Mouse (Mus musculus) kidney, embryonic 15.5 days (tissue): ENCODE results near the gene Tmem53. TPM values are rescaled to one million over a fixed set of nuclear protein-coding genes. Genes with fewer than 3 reads are reported as not detected.
A peak's percentile ranks its signal among the peaks of the same experiment; 100 is the strongest.

ENCODE experiments used
- ATAC-seq: fragments of 200-750 bp; cut with Nextera tagmentation; replicated peaks from 2 replicates; pipeline ENCODE4 v1.8.0; 2017; ENCODE audit warnings: moderate TSS enrichment; ENCODE audit not compliant: low FRiP score
- H3K27ac ChIP-seq: fragments of 300-500 bp; sonication (generic); 2 replicates; pipeline ENCODE4 v1.5.1; 2015; ENCODE audit warnings: mild to moderate bottlenecking, inconsistent platforms
- H3K27me3 ChIP-seq: fragments of 300-500 bp; sonication (generic); 2 replicates; pipeline ENCODE4 v1.6.1; 2015; ENCODE audit warnings: inconsistent platforms
- H3K36me3 ChIP-seq: fragments of 300-500 bp; sonication (generic); 2 replicates; pipeline ENCODE4 v1.6.1; 2015; ENCODE audit warnings: inconsistent platforms
- H3K4me1 ChIP-seq: fragments of 300-500 bp; sonication (generic); 2 replicates; pipeline ENCODE4 v1.6.1; 2015; ENCODE audit warnings: inconsistent platforms
- H3K4me2 ChIP-seq: fragments of 300-500 bp; sonication (generic); 2 replicates; pipeline ENCODE4 v1.6.1; 2015; ENCODE audit warnings: moderate library complexity, mild to moderate bottlenecking, inconsistent platforms
- H3K4me3 ChIP-seq: fragments of 300-500 bp; sonication (generic); replicated peaks from 2 replicates; pipeline ENCODE4 v1.5.1; 2015; ENCODE audit warnings: mild to moderate bottlenecking, inconsistent platforms
- H3K9ac ChIP-seq: fragments of 300-500 bp; sonication (generic); 2 replicates; pipeline ENCODE4 v1.6.1; 2015; ENCODE audit warnings: mild to moderate bottlenecking, inconsistent platforms
- H3K9me3 ChIP-seq: fragments of 300-500 bp; sonication (generic); replicated peaks from 2 replicates; pipeline ENCODE4 v1.6.1; 2016; ENCODE audit warnings: inconsistent platforms
- WGBS: fragments of 180-500 bp; shearing (Covaris S2); methylation state at CpG from one replicate; pipeline ENCODE4 v1.1.7; 2015; ENCODE audit warnings: mixed read lengths; 5-methylcytosine and 5-hydroxymethylcytosine counted together
- polyA plus RNA-seq: library from polyadenylated mRNA; unstranded; fragments of >200 nt; fragmentation: Nextera tagmentation; extraction: Ambion mirVana; gene quantifications from 2 replicates; pipeline ENCODE4 v1.2.1, GENCODE M21; 2015

The Tmem53 gene
- polyA plus RNA-seq, 1 experiment from 2014 or later = 16.5 TPM

GRCm38 (mm10) chr4:117224122-117224521 lies 27.6 kb upstream of the Tmem53 start:
- ATAC-seq = no peak
- Histone ChIP-seq H3K27me3 (0 out of 2 replicates have a peak, but pooled peaks cover 2% of the 10 kb centered on the region), H3K4me2 (no peak overlapping the region), H3K27ac (no peak overlapping the region), H3K9me3 (no peaks in the 10 kb centered on the region), H3K4me3 (no peak overlapping the region), H3K4me1 (no peaks in the 10 kb centered on the region), H3K36me3 (no peaks in the 10 kb centered on the region), H3K9ac (no peak overlapping the region)
- WGBS = 77% methylated on average over 8 of the region's 8 CpGs

GRCm38 (mm10) chr4:117225250-117225649 lies 26.5 kb upstream of the Tmem53 start:
- ATAC-seq = no peak
- no peaks in the 10 kb centered on the region for H3K9me3 ChIP-seq
- H3K36me3 ChIP-seq = no peaks in the 10 kb centered on the region
- H3K9ac ChIP-seq = no peak overlapping the region
- H3K27me3 ChIP-seq = 0 out of 2 replicates have a peak, but pooled peaks cover 2% of the 10 kb centered on the region
- H3K4me1 ChIP-seq = no peaks in the 10 kb centered on the region
- no peak overlapping the region for H3K4me2 ChIP-seq
- no peak overlapping the region for H3K27ac ChIP-seq
- no peak overlapping the region for H3K4me3 ChIP-seq

- Histone ChIP-seq H3K27me3 (peaks cover 5% of the 10 kb centered on the region; the same call in 1 of the 2 replicates), H3K4me1 (no peaks in the 10 kb centered on the region), H3K9me3 (no peaks in the 10 kb centered on the region), H3K36me3 (no peaks in the 10 kb centered on the region), H3K4me2 (no peak overlapping the region), H3K4me3 (no peak overlapping the region), H3K27ac (no peak overlapping the region), H3K9ac (no peak overlapping the region)
- ATAC-seq = no peak
- 68% methylated on average over 15 of the region's 15 CpGs for WGBS
These were observed 22.2 kb upstream of the Tmem53 start for GRCm38 (mm10) chr4:117229590-117229989.

GRCm38 (mm10) chr4:117230331-117230730 lies 21.4 kb upstream of the Tmem53 start:
- no peaks in the 10 kb centered on the region for H3K4me1 ChIP-seq
- no peak overlapping the region for H3K9ac ChIP-seq
- WGBS = 63% methylated on average over 10 of the region's 10 CpGs
- H3K27me3 ChIP-seq = peaks cover 5% of the 10 kb centered on the region; the same call in 1 of the 2 replicates
- H3K4me2 ChIP-seq = no peak overlapping the region
- no peak overlapping the region for H3K27ac ChIP-seq
- H3K4me3 ChIP-seq = no peak overlapping the region
- H3K9me3 ChIP-seq = no peaks in the 10 kb centered on the region
- no peak for ATAC-seq
- no peaks in the 10 kb centered on the region for H3K36me3 ChIP-seq

- no peak overlapping the region for H3K4me3 ChIP-seq
- H3K4me1 ChIP-seq = 0 out of 2 replicates have a peak, but pooled peaks cover 3% of the 10 kb centered on the region
- no peaks in the 10 kb centered on the region for H3K9me3 ChIP-seq
- no peak overlapping the region for H3K27ac ChIP-seq
- peaks cover 5% of the 10 kb centered on the region; the same call in 1 of the 2 replicates for H3K27me3 ChIP-seq
- ATAC-seq = no peak
- no peak overlapping the region for H3K4me2 ChIP-seq
- H3K9ac ChIP-seq = no peak overlapping the region
- 66% methylated on average over 2 of the region's 2 CpGs for WGBS
- H3K36me3 ChIP-seq = no peaks in the 10 kb centered on the region
These were observed 20.5 kb upstream of the Tmem53 start for GRCm38 (mm10) chr4:117231208-117231607.

GRCm38 (mm10) chr4:117234166-117234741 lies 17.5 kb upstream of the Tmem53 start:
- Histone ChIP-seq H3K9me3 (no peaks in the 10 kb centered on the region), H3K9ac (no peak overlapping the region), H3K4me1 (0 out of 2 replicates have a peak, but pooled peaks cover 3% of the 10 kb centered on the region), H3K27ac (no peak overlapping the region), H3K27me3 (peaks cover 2% of the 10 kb centered on the region; the same call in 1 of the 2 replicates), H3K36me3 (no peaks in the 10 kb centered on the region), H3K4me2 (no peak overlapping the region), H3K4me3 (no peak overlapping the region)
- 23% methylated on average over 7 of the region's 7 CpGs for WGBS
- no peak for ATAC-seq

DNA sequence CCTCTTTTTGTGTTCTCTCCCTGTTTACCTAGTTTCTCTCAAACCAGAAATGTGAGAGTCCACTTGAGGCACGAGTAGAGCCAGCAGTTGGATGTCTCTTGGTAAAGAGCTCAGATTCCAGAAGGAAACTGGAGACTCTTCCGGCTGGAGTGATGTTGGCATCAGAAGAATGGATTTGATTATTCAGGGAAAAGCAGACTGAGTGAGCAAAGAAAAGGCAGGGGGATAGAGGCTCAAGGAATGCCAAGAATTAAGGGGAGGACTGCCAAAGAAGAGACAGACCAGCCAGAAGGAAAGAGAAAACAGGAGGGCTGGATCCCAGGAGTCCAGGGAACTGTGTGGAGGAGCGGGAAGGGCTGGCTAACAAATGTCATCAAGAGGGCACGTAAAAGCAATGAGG lies 15.9 kb upstream of the Tmem53 start:
- H3K9ac ChIP-seq = no peak overlapping the region
- H3K27me3 ChIP-seq = peaks cover 2% of the 10 kb centered on the region; the same call in 1 of the 2 replicates
- H3K27ac ChIP-seq = no peak overlapping the region
- H3K4me3 ChIP-seq = no peak overlapping the region
- H3K9me3 ChIP-seq = no peaks in the 10 kb centered on the region
- WGBS = 42% methylated on average over 4 of the region's 4 CpGs
- H3K4me2 ChIP-seq = no peak overlapping the region
- ATAC-seq = no peak
- no peaks in the 10 kb centered on the region for H3K36me3 ChIP-seq
- H3K4me1 ChIP-seq = 0 out of 2 replicates have a peak, but pooled peaks cover 3% of the 10 kb centered on the region

GRCm38 (mm10) chr4:117239153-117239552 lies 12.6 kb upstream of the Tmem53 start:
- peaks cover 2% of the 10 kb centered on the region; the same call in 1 of the 2 replicates for H3K27me3 ChIP-seq
- no peak overlapping the region for H3K27ac ChIP-seq
- peaks cover 8% of the 10 kb centered on the region; the same call in 1 of the 2 replicates for H3K4me1 ChIP-seq
- 48% methylated on average over 2 of the region's 2 CpGs for WGBS
- no peaks in the 10 kb centered on the region for H3K9me3 ChIP-seq
- no peak overlapping the region for H3K9ac ChIP-seq
- H3K36me3 ChIP-seq = no peaks in the 10 kb centered on the region
- H3K4me2 ChIP-seq = no peak overlapping the region
- no peak overlapping the region for H3K4me3 ChIP-seq
- no peak for ATAC-seq

- H3K27me3 ChIP-seq = no peaks in the 10 kb centered on the region
- no peak overlapping the region for H3K4me3 ChIP-seq
- H3K9me3 ChIP-seq = no peaks in the 10 kb centered on the region
- H3K9ac ChIP-seq = no peak overlapping the region
- 84% methylated on average over 6 of the region's 6 CpGs for WGBS
- no peak overlapping the region for H3K27ac ChIP-seq
- no peak overlapping the region for H3K4me2 ChIP-seq
- peaks cover 8% of the 10 kb centered on the region; the same call in 1 of the 2 replicates for H3K4me1 ChIP-seq
- no peaks in the 10 kb centered on the region for H3K36me3 ChIP-seq
- ATAC-seq = no peak
These were observed 10.9 kb upstream of the Tmem53 start for GRCm38 (mm10) chr4:117240867-117241266.

GRCm38 (mm10) chr4:117250982-117251381 lies 769 bp upstream of the Tmem53 start:
- Histone ChIP-seq H3K9ac (no peak overlapping the region), H3K4me1 (peaks cover 28% of the 10 kb centered on the region), H3K27me3 (no peaks in the 10 kb centered on the region; the same call in 1 of the 2 replicates), H3K9me3 (no peaks in the 10 kb centered on the region), H3K4me2 (peak overlapping the region; percentile 72), H3K27ac (no peak overlapping the region), H3K4me3 (peak overlapping the region; percentile 80), H3K36me3 (no peaks in the 10 kb centered on the region)
- 73% methylated on average over 1 of the region's 1 CpGs for WGBS
- no peak for ATAC-seq

DNA sequence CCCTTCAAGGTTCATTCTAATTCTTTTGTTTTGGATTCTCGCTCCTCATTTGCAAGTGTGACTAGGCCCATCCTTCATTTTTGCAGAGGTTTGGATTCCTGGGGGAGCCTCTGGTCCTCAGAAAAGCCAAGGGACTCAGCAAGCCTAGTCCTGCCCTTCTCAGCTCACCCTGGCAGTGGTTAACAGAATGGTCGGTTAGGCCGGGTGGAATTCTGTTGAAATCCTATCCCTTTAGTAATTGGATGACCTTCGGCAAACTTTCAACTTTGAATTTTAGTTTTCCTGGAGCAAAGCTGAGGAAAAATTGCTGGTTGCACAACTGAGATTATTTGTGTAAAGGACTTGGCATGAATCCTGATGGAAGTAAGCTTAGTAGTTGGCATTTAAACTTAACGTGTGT lies 600 bp downstream of the Tmem53 start:
- ATAC-seq = peak; percentile 41
- Histone ChIP-seq H3K4me3 (peak overlapping the region; percentile 80), H3K4me1 (peaks cover 29% of the 10 kb centered on the region), H3K27me3 (peaks cover 3% of the 10 kb centered on the region; the same call in 1 of the 2 replicates), H3K9ac (peak overlapping the region; percentile 66), H3K27ac (peak overlapping the region; percentile 94), H3K4me2 (peak overlapping the region; percentile 72), H3K36me3 (no peaks in the 10 kb centered on the region), H3K9me3 (no peaks in the 10 kb centered on the region)
- WGBS = 16% methylated on average over 5 of the region's 5 CpGs

- 76% methylated on average over 5 of the region's 5 CpGs for WGBS
- H3K4me3 ChIP-seq = peak overlapping the region; percentile 80
- peak overlapping the region; percentile 94 for H3K27ac ChIP-seq
- 0 out of 2 replicates have a peak overlapping the region, but pooled peaks have one; percentile 66 for H3K9ac ChIP-seq
- peaks cover 29% of the 10 kb centered on the region for H3K4me1 ChIP-seq
- no peak for ATAC-seq
- no peaks in the 10 kb centered on the region for H3K36me3 ChIP-seq
- H3K4me2 ChIP-seq = peak overlapping the region; percentile 72
- H3K27me3 ChIP-seq = peaks cover 3% of the 10 kb centered on the region; the same call in 1 of the 2 replicates
- no peaks in the 10 kb centered on the region for H3K9me3 ChIP-seq
These were observed 1.0 kb downstream of the Tmem53 start for GRCm38 (mm10) chr4:117252755-117253154.
